Mouse (Mus musculus) lung, adult 2 months (tissue): ENCODE data around the gene Xpr1. TPM values are rescaled to one million over a fixed set of nuclear protein-coding genes. Genes with fewer than 3 reads are reported as not detected.

ENCODE experiments used
- DNase-seq: peaks from one replicate; pipeline ENCODE4 v3.0.0; 2022
- H3K4me1 ChIP-seq: fragments of 200-500 bp; 2 replicates; pipeline ENCODE4 v1.6.1; 2011; ENCODE audit warnings: low read length; ENCODE audit not compliant: control insufficient read depth, insufficient read depth
- H3K4me3 ChIP-seq: fragments of 200-500 bp; replicated peaks from 2 replicates; pipeline ENCODE3; 2011; ENCODE audit warnings: low read depth, mild to moderate bottlenecking, control low read depth, low read length; ENCODE audit errors: extremely low read depth
- CTCF ChIP-seq: fragments of 200-500 bp; IDR thresholded peaks from 2 replicates; pipeline ENCODE4 v1.5.1; 2011; ENCODE audit warnings: mild to moderate bottlenecking, low read length, control low read depth; ENCODE audit not compliant: insufficient read depth
- POLR2A ChIP-seq: fragments of 200-500 bp; IDR thresholded peaks from 2 replicates; pipeline ENCODE4 v1.6.1; 2011; ENCODE audit warnings: low read depth, mild to moderate bottlenecking, control low read depth, low read length, borderline replicate concordance; ENCODE audit errors: extremely low read depth
- WGBS: fragments of 180-500 bp; shearing (Covaris S2); methylation state at CpG from one replicate; pipeline ENCODE4 v1.1.7; 2018; 5-methylcytosine and 5-hydroxymethylcytosine counted together
- polyA plus RNA-seq: library from polyadenylated mRNA; depleted of rRNA; stranded (reverse); fragments of >200 nt; gene quantifications from 2 replicates; pipeline ENCODE4 v1.2.3, GENCODE M21; 2012

Gene Xpr1
- polyA plus RNA-seq, 1 experiment: 11.4 TPM

- TF ChIP-seq CTCF (no peak), POLR2A (no peak)
- Histone ChIP-seq H3K4me1 (no peaks in the 10 kb centered on the region; the same call in 1 of the 2 replicates), H3K4me3 (no peak overlapping the region)
- DNase-seq: no peak
- WGBS: 76% methylated on average over 4 of the region's 4 CpGs
Measured at GRCm38 (mm10) chr1:155347339-155347738, 69.9 kb downstream of the Xpr1 start.

GRCm38 (mm10) chr1:155344019-155344418, 73.2 kb downstream of the Xpr1 start:
- Histone ChIP-seq H3K4me3 (no peak overlapping the region), H3K4me1 (no peaks in the 10 kb centered on the region; the same call in 1 of the 2 replicates)
- DNase-seq: no peak
- TF ChIP-seq POLR2A (no peak), CTCF (no peak)
- 77% methylated on average over 2 of the region's 2 CpGs for WGBS

DNA sequence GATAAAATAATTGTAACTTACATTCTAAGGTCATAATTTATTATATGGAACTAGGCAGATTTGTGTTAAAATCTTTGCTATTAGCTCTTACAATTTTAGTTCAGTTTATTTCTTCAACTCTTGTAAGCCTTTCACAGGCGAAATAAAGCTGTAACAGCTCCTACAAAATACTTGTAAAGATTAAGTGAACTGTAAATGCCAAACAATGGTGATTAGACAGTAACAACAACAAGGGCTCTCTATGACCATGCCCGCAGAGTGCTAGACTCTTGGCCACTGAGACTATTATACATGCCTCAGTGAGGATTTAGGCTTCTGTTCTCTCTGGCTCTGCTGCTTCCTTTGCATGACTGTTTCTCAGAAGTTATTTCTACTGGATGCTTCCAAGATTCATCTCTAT, 77.6 kb downstream of the Xpr1 start:
- no peak for TF ChIP-seq POLR2A
- TF ChIP-seq CTCF: no peak
- no peak for DNase-seq
- WGBS: 84% methylated on average over 2 of the region's 2 CpGs
- Histone ChIP-seq H3K4me3 (no peak overlapping the region), H3K4me1 (no peaks in the 10 kb centered on the region)

- H3K4me1 ChIP-seq: no peaks in the 10 kb centered on the region
- DNase-seq: no peak
- 88% methylated on average over 4 of the region's 4 CpGs for WGBS
- TF ChIP-seq CTCF (no peak), POLR2A (no peak)
- H3K4me3 ChIP-seq: no peak overlapping the region
Measured at GRCm38 (mm10) chr1:155337315-155337714, 79.9 kb downstream of the Xpr1 start.

DNA sequence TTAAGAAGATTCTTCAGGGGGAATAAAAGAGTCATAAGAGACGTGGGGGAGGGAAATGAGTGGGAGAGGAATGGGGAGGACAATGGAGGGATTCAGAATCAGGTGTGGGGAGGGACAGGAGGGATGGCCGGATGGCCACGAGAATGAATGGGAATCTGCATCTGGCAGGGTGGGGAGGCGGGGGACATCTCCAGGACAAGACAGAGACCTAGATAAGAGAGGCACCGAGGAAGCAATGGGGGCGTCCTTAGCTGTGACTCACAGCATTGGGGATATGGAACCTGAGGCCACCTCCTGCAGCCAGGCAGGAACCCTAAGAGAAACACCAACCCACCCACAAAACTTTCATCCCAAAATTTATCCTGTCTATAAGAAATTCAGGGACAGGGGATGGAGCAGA, 81.3 kb downstream of the Xpr1 start:
- TF ChIP-seq POLR2A (no peak), CTCF (no peak)
- no peak for DNase-seq
- H3K4me1 ChIP-seq: no peaks in the 10 kb centered on the region
- H3K4me3 ChIP-seq: no peak overlapping the region
- WGBS: 75% methylated on average over 6 of the region's 6 CpGs

GRCm38 (mm10) chr1:155322183-155322582, 95.0 kb downstream of the Xpr1 start:
- H3K4me3 ChIP-seq: no peak overlapping the region
- DNase-seq: no peak
- WGBS: 20% methylated on average over 1 of the region's 1 CpGs
- H3K4me1 ChIP-seq: no peaks in the 10 kb centered on the region
- TF ChIP-seq POLR2A: no peak
- TF ChIP-seq CTCF: no peak

- 80% methylated on average over 7 of the region's 7 CpGs for WGBS
- TF ChIP-seq CTCF: no peak
- no peak for TF ChIP-seq POLR2A
- Histone ChIP-seq H3K4me3 (no peak overlapping the region), H3K4me1 (no peaks in the 10 kb centered on the region)
- no peak for DNase-seq
Measured at GRCm38 (mm10) chr1:155320091-155320833, 97.0 kb downstream of the Xpr1 start.

DNA sequence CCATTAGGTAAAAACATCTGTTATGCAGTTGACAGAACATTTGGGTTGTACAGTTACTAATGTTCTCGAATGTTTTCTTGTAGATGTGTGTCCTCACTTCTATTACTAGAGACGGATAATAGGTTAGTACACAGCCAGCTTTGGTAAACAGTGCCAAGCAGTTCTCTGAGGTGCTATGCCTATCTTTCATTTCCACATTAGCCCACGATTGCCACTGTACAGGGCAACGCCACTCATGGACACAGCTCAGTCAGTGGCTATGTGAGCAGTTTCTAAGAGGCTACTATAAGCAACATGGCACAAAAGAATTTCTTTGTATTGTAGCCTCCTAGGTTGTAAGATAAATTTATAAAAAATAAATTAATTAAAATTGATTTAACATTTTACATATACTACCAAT, 97.7 kb downstream of the Xpr1 start:
- Histone ChIP-seq H3K4me1 (no peaks in the 10 kb centered on the region), H3K4me3 (no peak overlapping the region)
- 79% methylated on average over 4 of the region's 4 CpGs for WGBS
- no peak for TF ChIP-seq CTCF
- TF ChIP-seq POLR2A: no peak
- no peak for DNase-seq

DNA sequence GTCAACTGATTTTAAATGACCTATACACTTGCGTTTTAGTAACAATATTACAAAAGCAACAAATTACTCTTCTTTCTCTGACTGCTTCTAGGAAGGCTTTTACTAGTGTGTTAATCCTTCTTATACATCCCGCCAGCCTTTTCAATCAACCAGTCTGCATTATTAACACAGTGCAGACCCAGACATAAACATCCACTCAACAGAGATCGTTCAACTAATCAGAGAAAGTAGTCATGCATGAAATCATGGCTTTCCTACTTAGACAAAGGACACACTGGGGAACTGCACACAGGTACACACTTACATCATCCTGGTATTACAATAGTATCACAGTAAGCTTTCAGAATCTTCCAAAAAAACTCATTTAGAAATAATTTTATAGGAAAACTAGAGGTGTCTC, 105.5 kb downstream of the Xpr1 start:
- no peaks in the 10 kb centered on the region for H3K4me1 ChIP-seq
- DNase-seq: no peak
- no peak for TF ChIP-seq POLR2A
- no peak for TF ChIP-seq CTCF
- no peak overlapping the region for H3K4me3 ChIP-seq
- WGBS: 83% methylated on average over 3 of the region's 3 CpGs

GRCm38 (mm10) chr1:155306879-155307278, 110.3 kb downstream of the Xpr1 start:
- H3K4me1 ChIP-seq: no peaks in the 10 kb centered on the region
- WGBS: 81% methylated on average over 3 of the region's 3 CpGs
- H3K4me3 ChIP-seq: no peak overlapping the region
- TF ChIP-seq CTCF (no peak), POLR2A (no peak)
- DNase-seq: no peak
